Mouse (Mus musculus): ENCODE data around the gene Zic3.

Gene Zic3

GRCm38 (mm10) chrX:58041865-58042264, 19.4 kb downstream of the Zic3 start:
- no peak for DNase-seq (ENCODE audit: low read depth, low spot score)

GRCm38 (mm10) chrX:58042512-58042911, 20.0 kb downstream of the Zic3 start:
- no peak for DNase-seq (ENCODE audit: low read depth, low spot score)

Measured in skeletal muscle tissue, adult 2 months (tissue).